Mouse (Mus musculus): ENCODE measurements at regions not wholly inside any gene's neighbourhood (a gene's known extent, or its start where the extent isn't known, plus 50 kb on each side); places are given as distances from the start of the nearest gene placed in this dataset.

GRCm38 (mm10) chr6:17157270-17157669 lies 92.3 kb downstream of the Tes start:
- H3K27me3 ChIP-seq (ENCODE audit: insufficient read depth, poor library complexity, severe bottlenecking) = no peaks in the 10 kb centered on the region
- no peaks in the 10 kb centered on the region for H3K9me3 ChIP-seq
- no peak overlapping the region for H3K27ac ChIP-seq
- H3K4me1 ChIP-seq (replicated peaks) = no peaks in the 10 kb centered on the region
- H3K4me3 ChIP-seq = no peak overlapping the region
- no peaks in the 10 kb centered on the region for H3K36me3 ChIP-seq
- WGBS = 91% methylated on average over 6 of the region's 6 CpGs
- DNase-seq (ENCODE audit: low spot score) = no peak

GRCm38 (mm10) chr6:17169971-17170781 lies 105.2 kb downstream of the Tes start:
- no peaks in the 10 kb centered on the region for H3K9me3 ChIP-seq
- H3K36me3 ChIP-seq = no peaks in the 10 kb centered on the region
- peaks cover 27% of the 10 kb centered on the region for H3K4me1 ChIP-seq (replicated peaks)
- H3K27ac ChIP-seq = peak overlapping the region; percentile 81
- WGBS = 51% methylated on average over 18 of the region's 18 CpGs
- DNase-seq (ENCODE audit: low spot score) = peak; percentile 26
- H3K4me3 ChIP-seq = 0 out of 2 replicates have a peak overlapping the region, but pooled peaks have one; percentile 32
- no peaks in the 10 kb centered on the region for H3K27me3 ChIP-seq (ENCODE audit: insufficient read depth, poor library complexity, severe bottlenecking)

- Histone ChIP-seq H3K4me3 (peak overlapping the region; percentile 32; the same call in 1 of the 2 replicates), H3K36me3 (no peaks in the 10 kb centered on the region), H3K9me3 (no peaks in the 10 kb centered on the region)
Observed at GRCm38 (mm10) chr6:17170782-17171272, 105.9 kb downstream of the Tes start.

GRCm38 (mm10) chr6:17171273-17172011 lies 106.5 kb downstream of the Tes start:
- WGBS = 18% methylated on average over 17 of the region's 17 CpGs
- Histone ChIP-seq H3K9me3 (no peaks in the 10 kb centered on the region), H3K4me1 (replicated peaks) (peaks cover 27% of the 10 kb centered on the region), H3K27ac (peak overlapping the region; percentile 81), H3K4me3 (peak overlapping the region; percentile 32), H3K36me3 (no peaks in the 10 kb centered on the region), H3K27me3 (ENCODE audit: insufficient read depth, poor library complexity, severe bottlenecking) (no peaks in the 10 kb centered on the region)
- peak; percentile 71 for DNase-seq (ENCODE audit: low spot score)

More at GRCm38 (mm10) chr6:17170782-17171272, 105.9 kb downstream of the Tes start:
- H3K27ac ChIP-seq = peak overlapping the region; percentile 81
- 50% methylated on average over 7 of the region's 7 CpGs for WGBS
- H3K27me3 ChIP-seq (ENCODE audit: insufficient read depth, poor library complexity, severe bottlenecking) = no peaks in the 10 kb centered on the region
- H3K4me1 ChIP-seq (replicated peaks) = peaks cover 27% of the 10 kb centered on the region
- no peak for DNase-seq (ENCODE audit: low spot score)

- Histone ChIP-seq H3K27ac (peak overlapping the region; percentile 81), H3K9me3 (no peaks in the 10 kb centered on the region), H3K36me3 (no peaks in the 10 kb centered on the region), H3K27me3 (ENCODE audit: insufficient read depth, poor library complexity, severe bottlenecking) (no peaks in the 10 kb centered on the region), H3K4me1 (replicated peaks) (peaks cover 27% of the 10 kb centered on the region), H3K4me3 (no peak overlapping the region)
- WGBS = 45% methylated on average over 1 of the region's 1 CpGs
- DNase-seq (ENCODE audit: low spot score) = no peak
Observed at GRCm38 (mm10) chr6:17172050-17172449, 107.1 kb downstream of the Tes start.

- no peak overlapping the region for H3K27ac ChIP-seq
- 70% methylated on average over 7 of the region's 7 CpGs for WGBS
Observed at GRCm38 (mm10) chr6:17177153-17177552, 103.8 kb upstream of the Cav2 start.

GRCm38 (mm10) chr6:17179476-17179875 lies 101.5 kb upstream of the Cav2 start:
- Histone ChIP-seq H3K36me3 (no peaks in the 10 kb centered on the region), H3K4me1 (replicated peaks) (0 out of 2 replicates have a peak, but pooled peaks cover 2% of the 10 kb centered on the region), H3K9me3 (no peaks in the 10 kb centered on the region), H3K27ac (no peak overlapping the region), H3K27me3 (ENCODE audit: insufficient read depth, poor library complexity, severe bottlenecking) (no peaks in the 10 kb centered on the region), H3K4me3 (no peak overlapping the region)
- 78% methylated on average over 1 of the region's 1 CpGs for WGBS
- DNase-seq (ENCODE audit: low spot score) = no peak

More at GRCm38 (mm10) chr6:17177153-17177552, 103.8 kb upstream of the Cav2 start:
- no peaks in the 10 kb centered on the region for H3K27me3 ChIP-seq (ENCODE audit: insufficient read depth, poor library complexity, severe bottlenecking)
- DNase-seq (ENCODE audit: low spot score) = no peak
- H3K4me1 ChIP-seq (replicated peaks) = 0 out of 2 replicates have a peak, but pooled peaks cover 2% of the 10 kb centered on the region
- no peak overlapping the region for H3K4me3 ChIP-seq
- no peaks in the 10 kb centered on the region for H3K36me3 ChIP-seq
- no peaks in the 10 kb centered on the region for H3K9me3 ChIP-seq

- Histone ChIP-seq H3K27me3 (ENCODE audit: insufficient read depth, poor library complexity, severe bottlenecking) (no peaks in the 10 kb centered on the region), H3K27ac (no peak overlapping the region), H3K9me3 (no peaks in the 10 kb centered on the region), H3K4me3 (no peak overlapping the region), H3K36me3 (no peaks in the 10 kb centered on the region), H3K4me1 (replicated peaks) (no peaks in the 10 kb centered on the region)
- 91% methylated on average over 5 of the region's 5 CpGs for WGBS
- DNase-seq (ENCODE audit: low spot score) = no peak
Observed at GRCm38 (mm10) chr6:17186604-17187003, 94.4 kb upstream of the Cav2 start.

- Histone ChIP-seq H3K4me1 (replicated peaks) (no peaks in the 10 kb centered on the region), H3K27ac (no peak overlapping the region), H3K27me3 (ENCODE audit: insufficient read depth, poor library complexity, severe bottlenecking) (no peaks in the 10 kb centered on the region), H3K36me3 (no peaks in the 10 kb centered on the region), H3K9me3 (no peaks in the 10 kb centered on the region), H3K4me3 (no peak overlapping the region)
- WGBS = 82% methylated on average over 4 of the region's 4 CpGs
- no peak for DNase-seq (ENCODE audit: low spot score)
Observed at GRCm38 (mm10) chr6:17187106-17187505, 93.9 kb upstream of the Cav2 start.

GRCm38 (mm10) chr6:17195538-17195937 lies 85.4 kb upstream of the Cav2 start:
- Histone ChIP-seq H3K9me3 (no peaks in the 10 kb centered on the region), H3K4me1 (replicated peaks) (no peaks in the 10 kb centered on the region)
- WGBS = 70% methylated on average over 4 of the region's 4 CpGs

GRCm38 (mm10) chr6:17197728-17198397 lies 83.1 kb upstream of the Cav2 start:
- Histone ChIP-seq H3K27ac (0 out of 2 replicates have a peak overlapping the region, but pooled peaks have one; percentile 4), H3K27me3 (ENCODE audit: insufficient read depth, poor library complexity, severe bottlenecking) (no peaks in the 10 kb centered on the region), H3K9me3 (no peaks in the 10 kb centered on the region), H3K36me3 (no peaks in the 10 kb centered on the region), H3K4me1 (replicated peaks) (no peaks in the 10 kb centered on the region), H3K4me3 (no peak overlapping the region)
- WGBS = 75% methylated on average over 18 of the region's 18 CpGs
- DNase-seq (ENCODE audit: low spot score) = no peak

More at GRCm38 (mm10) chr6:17195538-17195937, 85.4 kb upstream of the Cav2 start:
- no peaks in the 10 kb centered on the region for H3K36me3 ChIP-seq
- H3K27ac ChIP-seq = no peak overlapping the region
- H3K4me3 ChIP-seq = no peak overlapping the region
- no peak for DNase-seq (ENCODE audit: low spot score)
- H3K27me3 ChIP-seq (ENCODE audit: insufficient read depth, poor library complexity, severe bottlenecking) = no peaks in the 10 kb centered on the region

GRCm38 (mm10) chr6:17198876-17199275 lies 82.1 kb upstream of the Cav2 start:
- no peaks in the 10 kb centered on the region for H3K9me3 ChIP-seq
- H3K4me1 ChIP-seq (replicated peaks) = no peaks in the 10 kb centered on the region
- DNase-seq (ENCODE audit: low spot score) = no peak
- no peak overlapping the region for H3K27ac ChIP-seq
- no peaks in the 10 kb centered on the region for H3K27me3 ChIP-seq (ENCODE audit: insufficient read depth, poor library complexity, severe bottlenecking)
- H3K36me3 ChIP-seq = no peaks in the 10 kb centered on the region
- WGBS = 82% methylated on average over 9 of the region's 9 CpGs
- no peak overlapping the region for H3K4me3 ChIP-seq

All from hindbrain, embryonic 10.5 days (tissue).